Mouse (Mus musculus): ENCODE data around the gene Elmo2. TPM values are rescaled to one million over a fixed set of nuclear protein-coding genes. Genes with fewer than 3 reads are reported as not detected.

Gene Elmo2
- polyA plus RNA-seq, 1 experiment = 139 TPM

- H3K4me1 ChIP-seq (ENCODE audit: control insufficient read depth, insufficient read depth, low read length) = peaks cover 42% of the 10 kb centered on the region
- TF ChIP-seq CTCF (IDR thresholded peaks at IDR 0.05; ENCODE audit: extremely low read depth, insufficient read depth, low read length) (no peak), POLR2A (IDR thresholded peaks at IDR 0.05; ENCODE audit: extremely low read depth, insufficient read depth, low read length) (peak; percentile 83)
- no peak overlapping the region for H3K4me3 ChIP-seq (ENCODE audit: insufficient read depth, low read length)
- H3K27ac ChIP-seq (ENCODE audit: insufficient read depth, low read length) = peak overlapping the region; percentile 85
Measured at GRCm38 (mm10) chr2:165316837-165317473, 9.3 kb downstream of the Elmo2 start.

- Histone ChIP-seq H3K27ac (ENCODE audit: insufficient read depth, low read length) (peak overlapping the region; percentile 57), H3K4me3 (ENCODE audit: insufficient read depth, low read length) (no peak overlapping the region), H3K4me1 (ENCODE audit: control insufficient read depth, insufficient read depth, low read length) (peaks cover 36% of the 10 kb centered on the region)
- no peak for TF ChIP-seq POLR2A (IDR thresholded peaks at IDR 0.05; ENCODE audit: extremely low read depth, insufficient read depth, low read length)
- no peak for TF ChIP-seq CTCF (IDR thresholded peaks at IDR 0.05; ENCODE audit: extremely low read depth, insufficient read depth, low read length)
Measured at GRCm38 (mm10) chr2:165316204-165316603, 10.1 kb downstream of the Elmo2 start.

- Histone ChIP-seq H3K27ac (ENCODE audit: insufficient read depth, low read length) (no peak overlapping the region), H3K4me1 (ENCODE audit: control insufficient read depth, insufficient read depth, low read length) (peaks cover 23% of the 10 kb centered on the region), H3K4me3 (ENCODE audit: insufficient read depth, low read length) (no peak overlapping the region)
- TF ChIP-seq CTCF (IDR thresholded peaks at IDR 0.05; ENCODE audit: extremely low read depth, insufficient read depth, low read length) = no peak
- TF ChIP-seq POLR2A (IDR thresholded peaks at IDR 0.05; ENCODE audit: extremely low read depth, insufficient read depth, low read length) = no peak
Measured at GRCm38 (mm10) chr2:165314197-165314596, 12.1 kb downstream of the Elmo2 start.

GRCm38 (mm10) chr2:165312381-165312780 is 13.9 kb downstream of the Elmo2 start:
- TF ChIP-seq POLR2A (IDR thresholded peaks at IDR 0.05; ENCODE audit: extremely low read depth, insufficient read depth, low read length) (no peak), CTCF (IDR thresholded peaks at IDR 0.05; ENCODE audit: extremely low read depth, insufficient read depth, low read length) (no peak)
- Histone ChIP-seq H3K4me3 (ENCODE audit: insufficient read depth, low read length) (no peak overlapping the region), H3K27ac (ENCODE audit: insufficient read depth, low read length) (no peak overlapping the region), H3K4me1 (ENCODE audit: control insufficient read depth, insufficient read depth, low read length) (peaks cover 10% of the 10 kb centered on the region)

GRCm38 (mm10) chr2:165311577-165311976 is 14.7 kb downstream of the Elmo2 start:
- TF ChIP-seq CTCF (IDR thresholded peaks at IDR 0.05; ENCODE audit: extremely low read depth, insufficient read depth, low read length) = no peak
- no peak for TF ChIP-seq POLR2A (IDR thresholded peaks at IDR 0.05; ENCODE audit: extremely low read depth, insufficient read depth, low read length)
- Histone ChIP-seq H3K4me3 (ENCODE audit: insufficient read depth, low read length) (no peak overlapping the region), H3K27ac (ENCODE audit: insufficient read depth, low read length) (no peak overlapping the region), H3K4me1 (ENCODE audit: control insufficient read depth, insufficient read depth, low read length) (peaks cover 4% of the 10 kb centered on the region)

GRCm38 (mm10) chr2:165310818-165311425 is 15.4 kb downstream of the Elmo2 start:
- Histone ChIP-seq H3K4me1 (ENCODE audit: control insufficient read depth, insufficient read depth, low read length) (no peaks in the 10 kb centered on the region), H3K4me3 (ENCODE audit: insufficient read depth, low read length) (no peak overlapping the region), H3K27ac (ENCODE audit: insufficient read depth, low read length) (no peak overlapping the region)
- TF ChIP-seq POLR2A (IDR thresholded peaks at IDR 0.05; ENCODE audit: extremely low read depth, insufficient read depth, low read length) (no peak), CTCF (IDR thresholded peaks at IDR 0.05; ENCODE audit: extremely low read depth, insufficient read depth, low read length) (no peak)

- no peak overlapping the region for H3K27ac ChIP-seq (ENCODE audit: insufficient read depth, low read length)
- TF ChIP-seq CTCF (IDR thresholded peaks at IDR 0.05; ENCODE audit: extremely low read depth, insufficient read depth, low read length) = no peak
- no peak for TF ChIP-seq POLR2A (IDR thresholded peaks at IDR 0.05; ENCODE audit: extremely low read depth, insufficient read depth, low read length)
- no peak overlapping the region for H3K4me3 ChIP-seq (ENCODE audit: insufficient read depth, low read length)
- H3K4me1 ChIP-seq (ENCODE audit: control insufficient read depth, insufficient read depth, low read length) = no peaks in the 10 kb centered on the region
Measured at GRCm38 (mm10) chr2:165307801-165308200, 18.5 kb downstream of the Elmo2 start.

- Histone ChIP-seq H3K4me3 (ENCODE audit: insufficient read depth, low read length) (no peak overlapping the region), H3K27ac (ENCODE audit: insufficient read depth, low read length) (no peak overlapping the region), H3K4me1 (ENCODE audit: control insufficient read depth, insufficient read depth, low read length) (0 out of 2 replicates have a peak, but pooled peaks cover 2% of the 10 kb centered on the region)
- TF ChIP-seq POLR2A (IDR thresholded peaks at IDR 0.05; ENCODE audit: extremely low read depth, insufficient read depth, low read length) (no peak), CTCF (IDR thresholded peaks at IDR 0.05; ENCODE audit: extremely low read depth, insufficient read depth, low read length) (no peak)
Measured at GRCm38 (mm10) chr2:165305438-165305837, 20.8 kb downstream of the Elmo2 start.

- H3K27ac ChIP-seq (ENCODE audit: insufficient read depth, low read length) = no peak overlapping the region
- H3K4me3 ChIP-seq (ENCODE audit: insufficient read depth, low read length) = no peak overlapping the region
- TF ChIP-seq POLR2A (IDR thresholded peaks at IDR 0.05; ENCODE audit: extremely low read depth, insufficient read depth, low read length) (no peak), CTCF (IDR thresholded peaks at IDR 0.05; ENCODE audit: extremely low read depth, insufficient read depth, low read length) (no peak)
- 0 out of 2 replicates have a peak, but pooled peaks cover 2% of the 10 kb centered on the region for H3K4me1 ChIP-seq (ENCODE audit: control insufficient read depth, insufficient read depth, low read length)
Measured at GRCm38 (mm10) chr2:165304819-165305218, 21.5 kb downstream of the Elmo2 start.

Data from cortical plate, adult 2 months (tissue).